Mouse (Mus musculus) granulocyte monocyte progenitor cell, adult 5-6 weeks (primary cell): ENCODE results near the gene Tef. TPM values are rescaled to one million over a fixed set of nuclear protein-coding genes. Genes with fewer than 3 reads are reported as not detected.

Experiments used
- ATAC-seq: replicated peaks from 2 replicates; pipeline ENCODE4 v1.8.0; 2016; ENCODE audit warnings: mild to moderate bottlenecking, moderate TSS enrichment, inconsistent platforms; ENCODE audit not compliant: poor library complexity, severe bottlenecking
- total RNA-seq, 2 experiments: library from RNA; stranded (forward) in 1 of 2; stranded (reverse) in 1 of 2; fragments of 200-712, 200-1000 nt in 1 of 2; fragments of >200 nt in 1 of 2; fragmentation: Nextera tagmentation in 1 of 2; gene quantifications; 2 replicates each; pipeline ENCODE4 v1.2.3; 2014 to 2017

Gene Tef
- total RNA-seq, 2 experiments from 2014 or later: 6.6 to 6.9 TPM

GRCm38 (mm10) chr15:81822631-81823030, 20.4 kb downstream of the Tef start:
- no peak for ATAC-seq

- ATAC-seq: no peak
Measured at GRCm38 (mm10) chr15:81824832-81825231, 22.6 kb downstream of the Tef start.

- no peak for ATAC-seq
Measured at GRCm38 (mm10) chr15:81828426-81829207, 26.4 kb downstream of the Tef start.

GRCm38 (mm10) chr15:81829208-81829580, 27.0 kb downstream of the Tef start:
- no peak for ATAC-seq

- ATAC-seq: no peak
Measured at GRCm38 (mm10) chr15:81830530-81830929, 28.3 kb downstream of the Tef start.

GRCm38 (mm10) chr15:81831136-81831825, 29.1 kb downstream of the Tef start:
- peak; percentile 93 for ATAC-seq

GRCm38 (mm10) chr15:81832219-81832618, 30.0 kb downstream of the Tef start:
- no peak for ATAC-seq

- no peak for ATAC-seq
Measured at GRCm38 (mm10) chr15:81833481-81833880, 31.3 kb downstream of the Tef start.

GRCm38 (mm10) chr15:81834171-81834841, 32.1 kb downstream of the Tef start:
- no peak for ATAC-seq

- no peak for ATAC-seq
Measured at GRCm38 (mm10) chr15:81835007-81835880, 33.0 kb downstream of the Tef start.

- ATAC-seq: peak; percentile 88
Measured at GRCm38 (mm10) chr15:81836124-81836821, 34.1 kb downstream of the Tef start.

- no peak for ATAC-seq
Measured at GRCm38 (mm10) chr15:81836966-81837920, 35.0 kb downstream of the Tef start.

- no peak for ATAC-seq
Measured at GRCm38 (mm10) chr15:81838554-81839235, 36.5 kb downstream of the Tef start.

- ATAC-seq: no peak
Measured at GRCm38 (mm10) chr15:81839634-81840033, 37.4 kb downstream of the Tef start.

- ATAC-seq: no peak
Measured at GRCm38 (mm10) chr15:81840306-81840705, 38.1 kb downstream of the Tef start.

GRCm38 (mm10) chr15:81842275-81842674, 40.1 kb downstream of the Tef start:
- ATAC-seq: peak; percentile 43

- ATAC-seq: no peak
Measured at GRCm38 (mm10) chr15:81845033-81845625, 42.9 kb downstream of the Tef start.

GRCm38 (mm10) chr15:81845724-81846123, 43.5 kb downstream of the Tef start:
- peak; percentile 77 for ATAC-seq
